Mouse (Mus musculus): ENCODE data around the gene Pfn3. TPM values are rescaled to one million over a fixed set of nuclear protein-coding genes. Genes with fewer than 3 reads are reported as not detected.

Pfn3 gene
- total and polyA plus RNA-seq, 3 experiments: not detected

DNA sequence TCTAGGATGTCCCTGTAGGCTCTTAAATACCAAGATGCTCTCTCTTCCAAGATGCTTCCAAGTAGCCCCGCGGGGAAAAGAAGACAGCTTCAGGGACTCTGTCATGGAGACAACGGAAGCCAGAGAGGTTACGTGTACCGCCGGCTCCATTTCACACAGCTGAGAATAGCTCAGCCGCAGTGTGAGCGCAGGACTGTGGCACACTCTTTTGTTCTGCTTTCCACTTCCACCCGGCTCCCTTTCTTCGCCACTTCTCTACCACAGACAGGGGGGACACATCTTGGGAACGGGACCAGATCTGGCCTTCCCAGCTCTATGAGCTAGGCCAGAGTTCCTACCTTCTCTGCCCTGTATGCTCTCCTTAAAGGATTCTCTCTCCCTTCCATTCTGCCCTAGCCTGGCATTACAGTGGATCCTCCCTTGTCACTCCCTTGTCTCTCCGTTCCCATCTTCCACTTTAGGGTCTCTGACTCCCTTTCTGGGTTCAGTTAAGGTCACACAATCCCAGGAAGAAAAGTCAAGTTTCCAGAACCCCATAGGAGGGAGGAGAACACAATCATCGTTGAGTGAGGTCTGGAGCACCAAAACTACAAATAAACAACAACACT lies 9.1 kb downstream of the Pfn3 start:
- Histone ChIP-seq H3K9me3 (replicated peaks; ENCODE audit: insufficient read depth, low read length) (no peaks in the 10 kb centered on the region), H3K79me2 (ENCODE audit: control insufficient read depth, insufficient read depth, low read length, poor library complexity) (no peaks in the 10 kb centered on the region), H3K27ac (ENCODE audit: control insufficient read depth, low read depth, low read length) (peak overlapping the region; percentile 31; the same call in 1 of the 2 replicates), H3K4me1 (ENCODE audit: control insufficient read depth in 1 of 2, insufficient read depth in 2 of 2, low read length in 2 of 2) (0 out of 4 replicates have a peak, but pooled peaks cover 0 to 3% of the 10 kb centered on the region in 2 experiments), H3K9ac (ENCODE audit: control insufficient read depth, low read depth, low read length, poor library complexity, severe bottlenecking) (peak overlapping the region; percentile 56), H3K36me3 (ENCODE audit: control insufficient read depth in 1 of 2, insufficient read depth in 2 of 2, low read length in 2 of 2) (no peaks in the 10 kb centered on the region), H3K27me3 (ENCODE audit: control insufficient read depth in 1 of 2, insufficient read depth in 2 of 2, low read length in 2 of 2) (peaks cover 2 to 6% of the 10 kb centered on the region in 2 experiments; a peak in 2 of 4 replicates), H3K4me3 (ENCODE audit: control insufficient read depth in 1 of 2, insufficient read depth in 1 of 2, low read depth in 2 of 2, low read length in 2 of 2) (peak overlapping the region; percentile 36 to 45)
- no peak for TF ChIP-seq MAX (IDR thresholded peaks at IDR 0.05; ENCODE audit: low read length)
- no peak for TF ChIP-seq MYC (IDR thresholded peaks at IDR 0.05; ENCODE audit: low read depth, low read length)
- no peak for TF ChIP-seq NELFE (IDR thresholded peaks at IDR 0.05; ENCODE audit: low read depth, low read length)
- TF ChIP-seq ETS1 (IDR thresholded peaks at IDR 0.05; ENCODE audit: low read depth, low read length): no peak
- TF ChIP-seq POLR2A (IDR thresholded peaks at IDR 0.05; ENCODE audit: control insufficient read depth in 1 of 2, insufficient read depth in 1 of 2, low read depth in 1 of 2, low read length in 2 of 2, poor library complexity in 1 of 2): 0 out of 4 replicates have a peak, but pooled peaks of 1 of the 2 experiments have one; percentile 11
- no peak for DNase-seq (ENCODE audit: low read depth, low spot score)

DNA sequence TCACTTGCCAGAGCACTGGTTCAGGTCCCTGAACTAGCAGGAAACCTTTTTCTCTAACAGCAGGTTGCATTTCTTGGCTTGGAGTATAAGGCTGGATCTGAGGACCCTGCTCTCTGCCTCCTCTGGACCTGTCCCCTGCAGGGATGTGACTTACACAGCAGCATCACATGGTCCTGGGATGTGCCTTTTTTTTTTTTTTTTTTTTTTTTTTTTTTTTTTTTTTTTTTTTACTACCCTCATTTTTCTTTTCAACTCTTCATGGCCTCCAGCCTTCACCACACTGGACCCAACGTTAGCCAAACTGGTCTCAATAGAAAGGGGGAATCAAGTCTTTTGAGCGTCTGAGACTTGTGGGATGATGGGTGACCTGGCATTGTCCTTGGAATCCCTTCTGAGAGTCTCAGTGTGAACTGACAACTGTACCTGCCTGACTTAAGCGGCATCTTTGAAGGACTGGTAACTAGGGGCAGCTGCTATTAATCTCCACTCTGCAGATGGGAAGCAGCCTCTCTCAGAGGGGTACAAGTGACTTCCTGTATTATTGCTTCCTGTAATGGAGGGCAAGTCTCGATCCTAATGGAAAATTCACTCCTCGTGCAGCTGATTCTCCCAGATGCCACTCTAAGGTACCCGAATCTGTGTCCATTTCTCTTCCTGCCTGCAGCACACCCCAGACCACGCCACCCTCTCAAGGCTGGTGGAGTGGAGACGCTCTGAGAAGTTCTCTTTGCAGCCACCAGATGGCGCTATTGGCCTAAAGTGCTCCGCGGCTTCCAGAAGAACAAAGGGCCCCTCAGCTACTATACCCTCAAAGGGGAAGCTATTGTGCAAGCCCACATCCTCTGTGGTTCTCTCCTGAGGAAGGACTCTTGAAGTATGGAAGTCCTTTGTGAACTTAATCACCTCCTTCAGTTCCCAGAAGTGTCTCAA lies 9.9 kb downstream of the Pfn3 start:
- H3K27me3 ChIP-seq (ENCODE audit: control insufficient read depth in 1 of 2, insufficient read depth in 2 of 2, low read length in 2 of 2): peaks cover 2 to 10% of the 10 kb centered on the region in 2 experiments; a peak in 3 of 4 replicates
- H3K36me3 ChIP-seq (ENCODE audit: control insufficient read depth in 1 of 2, insufficient read depth in 2 of 2, low read length in 2 of 2): no peaks in the 10 kb centered on the region
- H3K9ac ChIP-seq (ENCODE audit: control insufficient read depth, low read depth, low read length, poor library complexity, severe bottlenecking): peak overlapping the region; percentile 56
- peak overlapping the region; percentile 36 to 45 for H3K4me3 ChIP-seq (ENCODE audit: control insufficient read depth in 1 of 2, insufficient read depth in 1 of 2, low read depth in 2 of 2, low read length in 2 of 2)
- H3K9me3 ChIP-seq (replicated peaks; ENCODE audit: insufficient read depth, low read length): no peaks in the 10 kb centered on the region
- peak; percentile 92 for DNase-seq (ENCODE audit: low read depth, low spot score)
- H3K27ac ChIP-seq (ENCODE audit: control insufficient read depth, low read depth, low read length): peak overlapping the region; percentile 31; the same call in 1 of the 2 replicates
- H3K79me2 ChIP-seq (ENCODE audit: control insufficient read depth, insufficient read depth, low read length, poor library complexity): no peaks in the 10 kb centered on the region
- TF ChIP-seq POLR2AphosphoS5 (IDR thresholded peaks at IDR 0.05; ENCODE audit: borderline replicate concordance, low read depth, low read length) (no peak), POLR2A (IDR thresholded peaks at IDR 0.05; ENCODE audit: control insufficient read depth in 1 of 2, insufficient read depth in 1 of 2, low read depth in 1 of 2, low read length in 2 of 2, poor library complexity in 1 of 2) (peak; percentile 11 to 47; a peak in 1 of 4 replicates), UBTF (IDR thresholded peaks at IDR 0.05; ENCODE audit: borderline replicate concordance, insufficient read depth, low read depth, low read length) (no peak), SMC3 (IDR thresholded peaks at IDR 0.05; ENCODE audit: low read depth, low read length) (peak; percentile 98), BHLHE40 (IDR thresholded peaks at IDR 0.05; ENCODE audit: borderline replicate concordance, low read depth, low read length) (no peak), MAZ (IDR thresholded peaks at IDR 0.05; ENCODE audit: low read depth, low read length) (peak; percentile 62; the same call in 1 of the 2 replicates), MYB (IDR thresholded peaks at IDR 0.05; ENCODE audit: low read depth, low read length) (no peak), SIN3A (IDR thresholded peaks at IDR 0.05; ENCODE audit: low read length) (peak; percentile 72; the same call in 1 of the 2 replicates), TBP (IDR thresholded peaks at IDR 0.05; ENCODE audit: low read depth, low read length) (peak; percentile 72; the same call in 1 of the 2 replicates), RAD21 (IDR thresholded peaks at IDR 0.05; ENCODE audit: low read depth, low read length) (peak; percentile 97), MAFK (IDR thresholded peaks at IDR 0.05; ENCODE audit: borderline replicate concordance, low read depth, low read length) (no peak), TCF12 (IDR thresholded peaks at IDR 0.05; ENCODE audit: low read depth, low read length) (peak; percentile 23; the same call in 1 of the 2 replicates), HCFC1 (IDR thresholded peaks at IDR 0.05; ENCODE audit: low read depth, low read length) (no peak; the same call in 1 of the 2 replicates), MYC (IDR thresholded peaks at IDR 0.05; ENCODE audit: low read depth, low read length) (peak; percentile 39; the same call in 1 of the 2 replicates), TAL1 (IDR thresholded peaks at IDR 0.05; ENCODE audit: low read length) (peak; percentile 40), ELF1 (IDR thresholded peaks at IDR 0.05; ENCODE audit: low read depth, low read length) (0 out of 2 replicates have a peak, but pooled peaks have one; percentile 18), CTCF (IDR thresholded peaks at IDR 0.05 in 2 of 3, conservative IDR thresholded peaks at IDR 0.05 in 1 of 3; ENCODE audit: control insufficient read depth in 1 of 3, insufficient read depth in 1 of 3, low read depth in 2 of 3, low read length in 3 of 3, poor library complexity in 1 of 3, severe bottlenecking in 1 of 3) (peak; percentile 92 to 100 (median 99); a peak in 5 of 6 replicates), JUND (IDR thresholded peaks at IDR 0.05; ENCODE audit: low read depth, low read length) (no peak), ZC3H11A (IDR thresholded peaks at IDR 0.05; ENCODE audit: low read depth, low read length) (peak; percentile 94)
- 0 out of 4 replicates have a peak, but pooled peaks cover 0 to 3% of the 10 kb centered on the region in 2 experiments for H3K4me1 ChIP-seq (ENCODE audit: control insufficient read depth in 1 of 2, insufficient read depth in 2 of 2, low read length in 2 of 2)

Measured in MEL (cell line).